8 mouse cellular contexts compared by ENCODE assay signal in genomic region chr3:22076936-22077656, GRCm38 (mm10). TPM values are rescaled to one million over a fixed set of nuclear protein-coding genes. Genes with fewer than 3 reads are reported as not detected.
DNase-seq lines count a peak whose midpoint lies in the region; ATAC-seq lines count a peak whose summit lies in the region.

No protein-coding gene starts in this region.

- no peaks in the 10 kb centered on the region for H3K27me3 ChIP-seq in forebrain, embryonic 10.5 days (ENCODE audit: poor library complexity, severe bottlenecking)
- no peaks in the 10 kb centered on the region for H3K27me3 ChIP-seq in intestine, embryonic 14.5 days (replicated peaks; ENCODE audit: control insufficient read depth, insufficient read depth, low read length)

- DNase-seq in layer of hippocampus, adult 11-12 months (ENCODE audit: low spot score), result peak; percentile 44
- no peak for DNase-seq in layer of hippocampus, adult 9-10 months (ENCODE audit: low spot score)
- DNase-seq in MEL-GATA-1-ER (ENCODE audit: extremely low read depth, low read depth), result peak; percentile 81
- no peak for DNase-seq in forebrain, embryonic 10.5 days (ENCODE audit: extremely low spot score, low spot score)
- peak; percentile 81 for DNase-seq in intestine, embryonic 14.5 days (ENCODE audit: low spot score)
- peak; percentile 60 to 74 for DNase-seq in spleen, postnatal 36 days (ENCODE audit: low spot score in 2 of 2)
- DNase-seq in right cerebral cortex, postnatal 14 days, result no peak

- peak overlapping the region; percentile 80 for H3K9ac ChIP-seq in intestine, embryonic 14.5 days (ENCODE audit: low read length)

- H3K27ac ChIP-seq in forebrain, embryonic 10.5 days, result peak overlapping the region; percentile 100
- peak overlapping the region; percentile 99 for H3K27ac ChIP-seq in intestine, embryonic 14.5 days (ENCODE audit: low read depth)

- H3K36me3 ChIP-seq in forebrain, embryonic 10.5 days (replicated peaks), result peaks cover 22% of the 10 kb centered on the region
- H3K36me3 ChIP-seq in intestine, embryonic 14.5 days (ENCODE audit: control insufficient read depth, insufficient read depth, low read length), result no peaks in the 10 kb centered on the region

- peak overlapping the region; percentile 76 for H3K4me2 ChIP-seq in intestine, embryonic 14.5 days (ENCODE audit: low read length)

- no peaks in the 10 kb centered on the region; the same call in 1 of the 2 replicates for H3K9me3 ChIP-seq in forebrain, embryonic 10.5 days
- no peaks in the 10 kb centered on the region for H3K9me3 ChIP-seq in intestine, embryonic 14.5 days (ENCODE audit: control insufficient read depth, low read length)

- under 1% methylated on average over 52 of the region's 64 CpGs for WGBS in forebrain, embryonic 10.5 days
- WGBS in intestine, embryonic 14.5 days, result under 1% methylated on average over 61 of the region's 64 CpGs

- ATAC-seq in intestine, embryonic 14.5 days (replicated peaks; ENCODE audit: low FRiP score, low TSS enrichment, low read depth), result peak; percentile 74
- peak; percentile 32 for ATAC-seq in megakaryocyte progenitor cell, adult 5-6 weeks (replicated peaks; ENCODE audit: poor library complexity)

- H3K4me3 ChIP-seq in forebrain, embryonic 10.5 days, result peak overlapping the region; percentile 89
- H3K4me3 ChIP-seq in intestine, embryonic 14.5 days (ENCODE audit: low read depth, low read length), result peak overlapping the region; percentile 59

- peaks cover 43% of the 10 kb centered on the region for H3K4me1 ChIP-seq in forebrain, embryonic 10.5 days
- peaks cover 23% of the 10 kb centered on the region for H3K4me1 ChIP-seq in intestine, embryonic 14.5 days (replicated peaks; ENCODE audit: control insufficient read depth, insufficient read depth, low read length)

RNA-seq across cellular contexts. Expression of gene Tbl1xr1, which starts 0.6 kb away (rescaled TPM):
- 24.9 and 30.7 TPM in 2 replicates for polyA plus RNA-seq in forebrain, embryonic 10.5 days (2016; fragmentation: Nextera tagmentation; extraction: Ambion mirVana)
- 22.3 and 23.9 TPM in 2 replicates for polyA plus RNA-seq in intestine, embryonic 14.5 days (2014; fragmentation: Nextera tagmentation; extraction: Ambion mirVana)
- total RNA-seq in megakaryocyte progenitor cell, adult 5-6 weeks (2015), result 84.0 and 107 TPM in 2 replicates
- 73.8 and 96.3 TPM in 2 replicates for total RNA-seq in megakaryocyte progenitor cell, adult 5-6 weeks (2017)

Comparison
In these comparisons a context has a peak if more than half of its experiments do, and no peak if none do; other contexts are left out.
1. DNase-seq: peak in layer of hippocampus, adult 11-12 months (single experiment), MEL-GATA-1-ER (single experiment), intestine, embryonic 14.5 days (single experiment) and spleen, postnatal 36 days (2 of 2); none in layer of hippocampus, adult 9-10 months (single experiment), forebrain, embryonic 10.5 days (single experiment) and right cerebral cortex, postnatal 14 days (single experiment).